Mouse (Mus musculus) kidney, postnatal 0 days (tissue): ENCODE measurements at regions not wholly inside any gene's neighbourhood (a gene's known extent, or its start where the extent isn't known, plus 50 kb on each side); places are given as distances from the start of the nearest gene placed in this dataset.

Experiments used
- ATAC-seq: fragments of 200-750 bp; cut with Nextera tagmentation; replicated peaks from 2 replicates; pipeline ENCODE4 v1.8.0; 2017; ENCODE audit warnings: low read depth, moderate number of reproducible peaks, moderate TSS enrichment, moderate library complexity; ENCODE audit not compliant: low FRiP score
- DNase-seq: peaks from one replicate; pipeline ENCODE4 v3.0.0-alpha.2; 2016; ENCODE audit warnings: low spot score
- H3K27ac ChIP-seq: fragments of 300-500 bp; sonication (generic); 2 replicates; pipeline ENCODE4 v1.5.1; 2014; ENCODE audit warnings: mild to moderate bottlenecking
- H3K27me3 ChIP-seq: fragments of 300-500 bp; sonication (generic); 2 replicates; pipeline ENCODE4 v1.6.1; 2014; ENCODE audit warnings: low read length, mixed read lengths; ENCODE audit not compliant: insufficient read depth
- H3K36me3 ChIP-seq: fragments of 300-500 bp; sonication (generic); 2 replicates; pipeline ENCODE4 v1.6.1; 2014; ENCODE audit warnings: low read length, mixed read lengths; ENCODE audit not compliant: insufficient read depth
- H3K4me1 ChIP-seq: fragments of 300-500 bp; sonication (generic); replicated peaks from 2 replicates; pipeline ENCODE4 v1.6.1; 2014; ENCODE audit warnings: antibody characterized with exemption, low read length, mixed read lengths; ENCODE audit not compliant: insufficient read depth
- H3K4me2 ChIP-seq: fragments of 300-500 bp; sonication (generic); 2 replicates; pipeline ENCODE4 v1.6.1; 2014; ENCODE audit warnings: mild to moderate bottlenecking, low read length, moderate library complexity, mixed read lengths
- H3K4me3 ChIP-seq: fragments of 300-500 bp; sonication (generic); replicated peaks from 2 replicates; pipeline ENCODE4 v1.5.1; 2014; ENCODE audit warnings: low read depth, low read length
- H3K9ac ChIP-seq: fragments of 300-500 bp; sonication (generic); 2 replicates; pipeline ENCODE4 v1.6.1; 2014; ENCODE audit warnings: low read depth, low read length
- H3K9me3 ChIP-seq: fragments of 300-500 bp; sonication (generic); replicated peaks from 2 replicates; pipeline ENCODE4 v1.6.1; 2016; ENCODE audit warnings: low read length, inconsistent platforms, mixed read lengths
- CTCF ChIP-seq: IDR thresholded peaks from 2 replicates; pipeline ENCODE4 v1.5.1; 2016; ENCODE audit warnings: antibody characterized with exemption, low read depth, mild to moderate bottlenecking, moderate library complexity
- WGBS: fragments of 180-500 bp; shearing (Covaris S2); extraction: QIAGEN DNeasy Blood & Tissue Kit; methylation state at CpG from one replicate; pipeline ENCODE4 v1.1.7; 2014; 5-methylcytosine and 5-hydroxymethylcytosine counted together

DNA sequence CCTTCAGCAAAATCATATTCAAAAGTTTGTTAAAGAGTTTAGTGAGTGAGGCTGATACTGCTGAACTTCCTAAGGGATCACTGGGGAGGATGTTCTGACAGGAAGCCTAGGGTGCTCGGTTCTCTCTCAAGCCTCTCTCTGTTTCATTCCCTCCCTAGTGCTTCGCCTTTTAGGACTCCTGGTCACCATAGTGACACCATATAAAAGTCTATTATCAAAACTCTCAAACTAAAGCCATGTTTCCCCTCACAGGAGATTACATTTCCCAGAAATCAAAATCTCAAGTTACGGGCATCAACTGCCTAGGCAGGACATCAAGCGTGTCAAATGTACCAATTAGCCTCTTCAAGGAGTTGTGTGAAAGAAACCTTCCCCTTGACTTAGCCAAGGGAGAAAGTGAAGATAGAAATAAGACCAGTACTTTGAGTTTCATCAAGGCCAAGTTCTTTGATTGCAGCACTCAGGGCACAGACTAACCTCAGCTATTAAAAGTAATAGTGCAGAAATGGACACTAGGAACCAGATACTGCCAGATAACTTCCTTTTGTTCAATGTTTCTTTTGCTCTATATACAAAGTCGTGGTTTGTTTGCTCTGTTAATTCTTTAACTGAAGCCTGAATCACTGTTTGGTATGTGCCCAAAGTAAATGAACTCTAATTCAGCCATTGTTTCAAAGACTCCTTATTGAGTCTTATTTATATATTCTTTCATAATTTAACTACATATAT lies 752.6 kb downstream of the Jrkl start:
- no peak for TF ChIP-seq CTCF
- H3K36me3 ChIP-seq: no peaks in the 10 kb centered on the region
- DNase-seq: peak; percentile 75

DNA sequence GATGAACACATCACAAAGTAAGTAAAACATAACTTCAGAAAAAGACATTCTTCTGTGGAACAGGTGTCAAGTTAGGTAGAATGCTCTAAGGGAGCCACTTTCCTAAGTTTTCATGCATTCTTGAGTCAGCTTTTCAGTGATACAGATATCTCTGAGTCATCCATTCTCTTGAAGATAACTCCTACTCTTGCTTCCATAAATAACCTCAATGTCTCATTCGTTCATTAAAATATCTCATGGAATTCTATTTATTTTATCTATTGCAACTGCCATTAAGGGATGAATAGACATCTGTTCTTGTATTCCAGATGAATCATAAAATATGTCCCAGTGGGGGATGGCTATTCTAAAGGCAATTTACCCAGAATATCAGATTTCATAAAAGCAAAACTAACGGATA lies 787.8 kb downstream of the Jrkl start:
- DNase-seq: no peak
- Histone ChIP-seq H3K4me2 (no peak overlapping the region), H3K27ac (no peak overlapping the region), H3K9ac (no peak overlapping the region), H3K4me3 (no peak overlapping the region), H3K27me3 (no peaks in the 10 kb centered on the region), H3K9me3 (no peaks in the 10 kb centered on the region), H3K36me3 (no peaks in the 10 kb centered on the region), H3K4me1 (no peaks in the 10 kb centered on the region)
- WGBS: 72% methylated on average over 2 of the region's 2 CpGs
- no peak for TF ChIP-seq CTCF
- ATAC-seq: no peak

More for the DNA sequence above, 752.6 kb downstream of the Jrkl start:
- Histone ChIP-seq H3K9me3 (no peaks in the 10 kb centered on the region), H3K4me3 (no peak overlapping the region), H3K4me1 (no peaks in the 10 kb centered on the region), H3K9ac (no peak overlapping the region), H3K4me2 (no peak overlapping the region), H3K27ac (no peak overlapping the region), H3K27me3 (no peaks in the 10 kb centered on the region)
- 37% methylated on average over 5 of the region's 5 CpGs for WGBS
- peak; percentile 52 for ATAC-seq

DNA sequence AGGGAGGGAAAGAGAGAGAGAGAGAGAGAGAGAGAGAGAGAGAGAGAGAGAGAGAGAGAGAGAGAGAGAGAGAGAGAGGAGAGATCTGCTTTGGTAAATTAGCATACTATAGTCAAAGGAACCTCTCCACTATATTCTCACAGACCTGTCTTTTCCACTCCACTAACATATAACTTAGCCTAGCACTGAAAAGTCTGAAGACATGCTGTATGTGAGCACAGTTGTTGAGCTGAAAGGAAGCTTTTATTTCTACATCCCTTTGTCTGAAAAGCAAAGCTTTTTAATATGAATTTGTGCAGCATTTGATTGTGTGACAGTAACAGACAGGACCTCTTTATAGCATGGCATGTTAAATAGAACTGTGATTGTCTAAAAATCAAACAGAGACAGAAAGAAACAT lies 788.9 kb downstream of the Jrkl start:
- no peak overlapping the region for H3K4me2 ChIP-seq
- H3K9ac ChIP-seq: no peak overlapping the region
- no peaks in the 10 kb centered on the region for H3K9me3 ChIP-seq
- H3K4me1 ChIP-seq: no peaks in the 10 kb centered on the region
- no peak overlapping the region for H3K27ac ChIP-seq
- H3K36me3 ChIP-seq: no peaks in the 10 kb centered on the region
- DNase-seq (no peak), ATAC-seq (no peak)
- H3K27me3 ChIP-seq: no peaks in the 10 kb centered on the region
- H3K4me3 ChIP-seq: no peak overlapping the region
- no peak for TF ChIP-seq CTCF

DNA sequence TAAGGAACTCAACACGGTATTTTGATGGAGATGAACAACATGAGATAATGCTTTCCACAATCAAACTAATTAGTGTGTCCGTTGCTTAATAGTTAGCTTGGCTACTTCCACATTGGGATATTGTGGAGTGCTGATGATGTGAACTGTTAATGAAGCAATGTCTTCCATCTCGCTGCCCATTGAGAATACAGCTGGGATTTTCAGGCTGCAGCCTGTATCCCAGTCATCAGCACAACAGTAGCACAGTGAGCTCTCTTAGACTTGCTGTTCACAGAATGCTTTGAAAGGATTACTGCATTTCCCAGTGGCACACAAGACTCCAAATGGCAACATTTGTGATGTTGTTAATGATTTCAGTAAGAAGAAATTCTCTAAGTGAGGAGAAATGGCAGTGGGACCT lies 811.5 kb downstream of the Jrkl start:
- Histone ChIP-seq H3K9ac (no peak overlapping the region), H3K36me3 (no peaks in the 10 kb centered on the region), H3K9me3 (no peaks in the 10 kb centered on the region), H3K4me1 (no peaks in the 10 kb centered on the region), H3K27me3 (no peaks in the 10 kb centered on the region), H3K27ac (no peak overlapping the region), H3K4me2 (no peak overlapping the region), H3K4me3 (no peak overlapping the region)
- ATAC-seq: no peak
- TF ChIP-seq CTCF: no peak
- DNase-seq: no peak
- 90% methylated on average over 3 of the region's 3 CpGs for WGBS

DNA sequence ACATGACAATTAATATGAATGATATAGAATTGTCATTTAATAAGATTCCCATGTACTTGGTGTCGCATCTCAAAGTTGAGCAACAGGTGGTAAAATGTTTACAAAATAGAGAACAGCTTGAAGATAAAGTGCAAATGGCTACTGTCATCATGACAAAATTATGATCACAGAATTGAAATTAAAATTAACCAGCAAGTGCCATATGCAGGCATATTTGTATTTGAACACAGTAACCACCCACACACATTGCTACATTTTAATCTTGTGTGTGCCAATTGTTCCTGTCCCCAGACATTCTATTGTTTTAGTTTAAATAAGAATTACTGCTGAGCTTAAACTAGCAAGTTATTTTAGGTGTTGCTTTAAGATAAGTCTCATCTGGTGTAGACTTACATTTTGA lies 823.7 kb downstream of the Jrkl start:
- Histone ChIP-seq H3K4me1 (no peaks in the 10 kb centered on the region), H3K36me3 (no peaks in the 10 kb centered on the region), H3K27me3 (no peaks in the 10 kb centered on the region), H3K4me3 (no peak overlapping the region), H3K9me3 (no peaks in the 10 kb centered on the region; the same call in 1 of the 2 replicates), H3K27ac (no peak overlapping the region), H3K4me2 (no peak overlapping the region), H3K9ac (no peak overlapping the region)
- ATAC-seq: no peak
- no peak for DNase-seq
- TF ChIP-seq CTCF: no peak
- 81% methylated on average over 1 of the region's 1 CpGs for WGBS

DNA sequence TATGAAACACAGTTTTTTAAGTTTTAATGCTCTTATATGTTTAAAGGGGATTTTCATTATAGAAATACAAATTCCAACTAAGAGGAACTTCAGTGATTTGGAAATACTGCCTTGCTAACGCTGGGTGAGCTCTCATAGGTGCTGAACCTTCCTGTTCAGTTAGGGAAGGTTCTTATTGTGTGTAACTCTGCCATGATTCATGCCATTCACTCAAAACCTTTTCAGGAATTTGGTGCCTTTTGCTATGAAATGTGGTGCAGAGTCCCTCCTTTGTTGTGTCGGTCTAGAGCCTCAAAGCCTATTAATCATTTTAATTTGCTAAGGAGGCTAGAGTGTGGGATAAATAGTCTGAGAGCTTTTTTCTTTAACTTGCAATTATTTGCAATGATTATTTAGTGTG lies 837.1 kb downstream of the Jrkl start:
- Histone ChIP-seq H3K36me3 (no peaks in the 10 kb centered on the region), H3K4me1 (no peaks in the 10 kb centered on the region), H3K9me3 (no peaks in the 10 kb centered on the region), H3K27me3 (no peaks in the 10 kb centered on the region), H3K27ac (no peak overlapping the region), H3K4me3 (no peak overlapping the region), H3K4me2 (no peak overlapping the region), H3K9ac (no peak overlapping the region)
- DNase-seq: peak; percentile 2
- ATAC-seq: no peak
- TF ChIP-seq CTCF: no peak
- 46% methylated on average over 2 of the region's 2 CpGs for WGBS

DNA sequence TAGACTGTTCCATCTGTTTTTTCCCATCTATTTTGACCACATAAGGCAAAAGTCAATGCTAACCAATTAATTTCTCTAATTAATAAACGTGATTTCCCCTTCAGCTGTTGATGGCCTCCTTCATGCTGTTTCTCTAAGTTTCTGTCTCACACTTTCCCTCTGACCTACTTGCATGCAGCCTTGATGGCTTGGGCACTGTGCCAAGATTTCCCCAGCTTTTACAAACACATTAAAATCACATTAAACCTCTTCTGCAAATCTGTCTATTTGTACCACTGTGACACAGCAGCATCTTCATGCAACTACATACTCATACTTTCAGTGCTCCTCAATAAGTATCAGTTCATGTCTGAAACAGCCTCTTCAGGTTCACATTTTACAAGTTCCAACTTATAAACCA lies 841.4 kb downstream of the Jrkl start:
- Histone ChIP-seq H3K4me3 (no peak overlapping the region), H3K4me1 (no peaks in the 10 kb centered on the region), H3K27ac (no peak overlapping the region), H3K9ac (no peak overlapping the region), H3K27me3 (no peaks in the 10 kb centered on the region), H3K9me3 (no peaks in the 10 kb centered on the region), H3K4me2 (no peak overlapping the region), H3K36me3 (no peaks in the 10 kb centered on the region)
- WGBS: 33% methylated on average over 1 of the region's 1 CpGs
- ATAC-seq (no peak), DNase-seq (peak; percentile 3)
- TF ChIP-seq CTCF: no peak
